Mouse (Mus musculus) effector memory CD4-positive, alpha-beta T cell, adult 5 months (primary cell): Measurements from ENCODE around the gene Fam205a1. TPM values are rescaled to one million over a fixed set of nuclear protein-coding genes. Genes with fewer than 3 reads are reported as not detected.

Source experiments
- polyA plus RNA-seq: library from polyadenylated mRNA; unstranded; fragments of 100-300 nt; shearing (Covaris generic); gene quantifications from one replicate; pipeline ENCODE4 v1.2.1, GENCODE M21; 2017

The Fam205a1 gene
- not detected for polyA plus RNA-seq

DNA sequence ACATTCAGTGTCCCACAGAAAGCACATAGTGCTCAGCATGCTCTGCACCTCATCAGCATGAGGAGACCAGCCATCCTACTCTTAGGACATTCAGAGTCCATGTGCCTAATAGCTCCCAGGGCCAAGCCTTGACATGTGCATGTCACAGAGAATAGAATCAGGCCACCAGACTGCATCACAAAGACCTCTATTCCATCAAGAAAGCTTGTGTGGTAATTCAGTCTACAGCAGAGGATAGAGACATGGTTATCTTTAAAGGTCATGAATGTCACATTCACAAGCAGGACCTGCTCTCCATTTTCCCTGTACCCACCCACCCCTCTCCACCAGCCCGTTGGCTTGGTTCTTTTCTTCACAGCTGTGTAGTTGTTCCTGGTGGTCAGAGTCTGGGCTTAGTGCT lies at the start of gene Fam205a1:
Gene Fam205a1, minus strand, starts transcription at position 101 of the 400 bp plus-strand sequence.

DNA sequence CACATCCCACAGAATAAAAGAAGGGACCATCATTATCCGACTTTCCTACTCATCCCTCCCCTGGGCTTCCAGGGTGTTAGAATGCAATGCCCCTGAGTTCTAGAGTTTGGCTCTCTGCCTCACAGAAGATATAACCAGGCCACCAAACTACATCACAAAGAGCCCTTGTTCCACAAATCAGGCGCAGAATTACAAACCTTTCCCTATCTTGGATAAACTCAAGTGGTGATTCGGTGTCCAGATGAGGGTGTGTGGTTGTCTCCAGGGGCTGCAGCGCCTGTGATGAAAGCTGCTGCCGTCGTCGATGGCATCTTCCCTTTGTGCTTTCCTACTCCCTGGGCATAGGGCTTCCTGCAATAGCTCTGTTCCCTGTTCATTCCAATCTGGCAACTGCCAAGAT lies 20.4 kb upstream of the Fam205a1 start, which contains the start of gene Fam205c:
Gene Fam205c, minus strand, starts transcription at position 101 of the 400 bp plus-strand sequence.

DNA sequence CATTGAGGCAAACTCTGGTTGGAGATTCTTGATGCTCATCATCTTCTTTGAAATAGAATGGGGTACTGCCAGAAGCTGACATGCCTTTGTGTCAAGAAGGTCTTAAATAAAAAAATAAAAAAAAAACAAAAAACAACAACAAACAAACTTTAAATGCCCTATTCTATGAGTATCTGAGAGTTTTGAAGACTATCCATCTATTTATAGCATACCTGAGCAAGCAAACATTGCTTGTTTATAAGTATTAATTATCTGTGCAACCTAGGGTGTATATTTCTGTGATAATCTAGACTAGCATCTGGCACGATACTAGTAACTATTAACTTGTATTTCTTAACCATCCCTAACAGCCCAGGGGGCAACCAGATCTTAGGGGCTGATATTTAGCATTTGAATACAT lies 3.0 kb upstream of the Fam205a1 start, which contains the start of gene Gm12394:
Gene Gm12394, minus strand, starts transcription at position 101 of the 400 bp plus-strand sequence.

Other genes with a start within 250 kb of the Fam205a1 start
- gene Gm10591, start 241.7 kb downstream of the Fam205a1 start, polyA plus RNA-seq, result not detected
- gene Gm2564, start 224.2 kb downstream of the Fam205a1 start, polyA plus RNA-seq, result not detected
- gene Ccl27b, start 198.6 kb downstream of the Fam205a1 start, polyA plus RNA-seq, result not detected
- not detected for gene Il11ra2, start 192.0 kb downstream of the Fam205a1 start, polyA plus RNA-seq
- not detected for gene 4930578G10Rik, start 118.3 kb downstream of the Fam205a1 start, polyA plus RNA-seq
- not detected for gene Ccl19, start 97.3 kb downstream of the Fam205a1 start, polyA plus RNA-seq
- gene Ccl21a, start 79.9 kb downstream of the Fam205a1 start, polyA plus RNA-seq, result not detected
- not detected for gene Gm12394, start 2.9 kb upstream of the Fam205a1 start, polyA plus RNA-seq
- not detected for gene Fam205c, start 20.3 kb upstream of the Fam205a1 start, polyA plus RNA-seq
- gene Phf24, start 62.8 kb upstream of the Fam205a1 start, polyA plus RNA-seq, result not detected
- gene Dnajb5, start 95.9 kb upstream of the Fam205a1 start, polyA plus RNA-seq, result 25.8 TPM
- gene 1700022I11Rik, start 115.7 kb upstream of the Fam205a1 start, polyA plus RNA-seq, result not detected
- gene Vcp, start 146.6 kb upstream of the Fam205a1 start, polyA plus RNA-seq, result 244 TPM
- gene Fancg, start 156.6 kb upstream of the Fam205a1 start, polyA plus RNA-seq, result 13.0 TPM
- gene Pigo, start 171.9 kb upstream of the Fam205a1 start, polyA plus RNA-seq, result 39.3 TPM
- gene Stoml2, start 177.8 kb upstream of the Fam205a1 start, polyA plus RNA-seq, result 66.8 TPM
- 6.5 TPM for gene Fam214b, start 192.3 kb upstream of the Fam205a1 start, polyA plus RNA-seq
- 1.5 TPM for gene Unc13b, start 205.1 kb upstream of the Fam205a1 start, polyA plus RNA-seq